Mouse (Mus musculus): Measurements from ENCODE around the gene Mien1.

The Mien1 gene

GRCm38 (mm10) chr11:98426592-98426991 lies 12.2 kb downstream of the Mien1 start:
- DNase-seq (ENCODE audit: low read depth, low spot score), result no peak

- DNase-seq (ENCODE audit: low read depth, low spot score), result no peak
Measured at GRCm38 (mm10) chr11:98418939-98419547, 19.7 kb downstream of the Mien1 start.

GRCm38 (mm10) chr11:98418273-98418672 lies 20.5 kb downstream of the Mien1 start:
- DNase-seq (ENCODE audit: low read depth, low spot score), result no peak

GRCm38 (mm10) chr11:98417074-98417473 lies 21.7 kb downstream of the Mien1 start:
- DNase-seq (ENCODE audit: low read depth, low spot score), result no peak

GRCm38 (mm10) chr11:98414162-98414561 lies 24.6 kb downstream of the Mien1 start:
- DNase-seq (ENCODE audit: low read depth, low spot score), result no peak

- DNase-seq (ENCODE audit: low read depth, low spot score), result no peak
Measured at GRCm38 (mm10) chr11:98413731-98414130, 25.1 kb downstream of the Mien1 start.

- no peak for DNase-seq (ENCODE audit: low read depth, low spot score)
Measured at GRCm38 (mm10) chr11:98412797-98413301, 25.9 kb downstream of the Mien1 start.

- no peak for DNase-seq (ENCODE audit: low read depth, low spot score)
Measured at GRCm38 (mm10) chr11:98412273-98412796, 26.5 kb downstream of the Mien1 start, which contains the start of gene Erbb2. Erbb2 (plus strand) TSS chr11:98412470.

GRCm38 (mm10) chr11:98409341-98409822 lies 29.4 kb downstream of the Mien1 start:
- no peak for DNase-seq (ENCODE audit: low read depth, low spot score)

- DNase-seq (ENCODE audit: low read depth, low spot score), result no peak
Measured at GRCm38 (mm10) chr11:98408872-98409271, 29.9 kb downstream of the Mien1 start.

GRCm38 (mm10) chr11:98406621-98407020 lies 32.2 kb downstream of the Mien1 start:
- no peak for DNase-seq (ENCODE audit: low read depth, low spot score)

GRCm38 (mm10) chr11:98400816-98401215 lies 38.0 kb downstream of the Mien1 start:
- DNase-seq (ENCODE audit: low read depth, low spot score), result no peak

- peak; percentile 83 for DNase-seq (ENCODE audit: low read depth, low spot score)
Measured at GRCm38 (mm10) chr11:98400161-98400726, 38.5 kb downstream of the Mien1 start, which contains the start of gene Pgap3. Pgap3 (minus strand) TSS chr11:98400490.

- no peak for DNase-seq (ENCODE audit: low read depth, low spot score)
Measured at GRCm38 (mm10) chr11:98397946-98398345, 40.8 kb downstream of the Mien1 start.

- DNase-seq (ENCODE audit: low read depth, low spot score), result no peak
Measured at GRCm38 (mm10) chr11:98395041-98395440, 43.8 kb downstream of the Mien1 start.

GRCm38 (mm10) chr11:98394301-98394700 lies 44.5 kb downstream of the Mien1 start:
- DNase-seq (ENCODE audit: low read depth, low spot score), result no peak

GRCm38 (mm10) chr11:98393317-98393716 lies 45.5 kb downstream of the Mien1 start:
- no peak for DNase-seq (ENCODE audit: low read depth, low spot score)

GRCm38 (mm10) chr11:98392645-98393044 lies 46.1 kb downstream of the Mien1 start:
- DNase-seq (ENCODE audit: low read depth, low spot score), result no peak

- no peak for DNase-seq (ENCODE audit: low read depth, low spot score)
Measured at GRCm38 (mm10) chr11:98392034-98392433, 46.8 kb downstream of the Mien1 start.

- no peak for DNase-seq (ENCODE audit: low read depth, low spot score)
Measured at GRCm38 (mm10) chr11:98390141-98390540, 48.6 kb downstream of the Mien1 start.

GRCm38 (mm10) chr11:98389221-98389780 lies 49.5 kb downstream of the Mien1 start:
- peak; percentile 38 for DNase-seq (ENCODE audit: low read depth, low spot score)

GRCm38 (mm10) chr11:98388282-98388681 lies 50.5 kb downstream of the Mien1 start:
- DNase-seq (ENCODE audit: low read depth, low spot score), result no peak
